Comparison of ENCODE assay signal across 7 mouse cellular contexts in genomic region chr5:113975538-113976215, GRCm38 (mm10). TPM values are rescaled to one million over a fixed set of nuclear protein-coding genes. Genes with fewer than 3 reads are reported as not detected.
DNase-seq lines count a peak whose midpoint lies in the region; ATAC-seq and TF ChIP-seq lines count a peak whose summit lies in the region.

No protein-coding gene starts in this region.

- H3K27ac ChIP-seq in embryonic facial prominence, embryonic 10.5 days (replicated peaks) = 0 out of 2 replicates have a peak overlapping the region, but pooled peaks have one; percentile 57
- H3K27ac ChIP-seq in lung, embryonic 14.5 days (ENCODE audit: low read depth) = peak overlapping the region; percentile 89

- WGBS in embryonic facial prominence, embryonic 10.5 days = 68% methylated on average over 9 of the region's 9 CpGs
- WGBS in lung, embryonic 14.5 days = 46% methylated on average over 9 of the region's 9 CpGs

- peak overlapping the region; percentile 2; the same call in 1 of the 2 replicates for H3K9ac ChIP-seq in lung, embryonic 14.5 days

- no peaks in the 10 kb centered on the region for H3K27me3 ChIP-seq in embryonic facial prominence, embryonic 10.5 days (replicated peaks; ENCODE audit: low read depth, poor library complexity, severe bottlenecking)
- H3K27me3 ChIP-seq in lung, embryonic 14.5 days (ENCODE audit: insufficient read depth, low read length) = no peaks in the 10 kb centered on the region

- no peak for TF ChIP-seq CTCF in lung, embryonic 14.5 days (IDR thresholded peaks at IDR 0.05; ENCODE audit: low read depth)

- peaks cover 32% of the 10 kb centered on the region for H3K36me3 ChIP-seq in embryonic facial prominence, embryonic 10.5 days (replicated peaks)
- peaks cover 10% of the 10 kb centered on the region; the same call in 1 of the 2 replicates for H3K36me3 ChIP-seq in lung, embryonic 14.5 days (ENCODE audit: insufficient read depth)

- intact Hi-C loops in heart, postnatal 10 days (cut with DNase I) = loop anchor here (2.0 kb wide), 1 partner anchor 17 kb away; the partner anchor contains the start of gene Ssh1

- peak; percentile 48 for DNase-seq in ovary, postnatal 36 days (ENCODE audit: low spot score)
- DNase-seq in ovary, postnatal 14 days (ENCODE audit: low spot score) = no peak
- no peak for DNase-seq in embryonic facial prominence, embryonic 10.5 days (ENCODE audit: low spot score)
- DNase-seq in heart, postnatal 10 days = peak; percentile 87 to 88
- peak; percentile 78 for DNase-seq in lung, embryonic 14.5 days
- no peak for DNase-seq in thymus, postnatal 14 days
- DNase-seq in T-cell, adult 2 months (ENCODE audit: low spot score) = no peak

- ATAC-seq in lung, embryonic 14.5 days (ENCODE audit: insufficient read depth) = peak; percentile 45

- H3K4me2 ChIP-seq in lung, embryonic 14.5 days = no peak overlapping the region; the same call in 1 of the 2 replicates

- H3K9me3 ChIP-seq in embryonic facial prominence, embryonic 10.5 days = no peaks in the 10 kb centered on the region
- no peaks in the 10 kb centered on the region for H3K9me3 ChIP-seq in lung, embryonic 14.5 days (ENCODE audit: low read depth, low read length)

- 0 out of 2 replicates have a peak overlapping the region, but pooled peaks have one; percentile 11 for H3K4me3 ChIP-seq in embryonic facial prominence, embryonic 10.5 days
- no peak overlapping the region for H3K4me3 ChIP-seq in lung, embryonic 14.5 days (ENCODE audit: low read depth, low read length)

- H3K4me1 ChIP-seq in embryonic facial prominence, embryonic 10.5 days = peaks cover 51% of the 10 kb centered on the region
- H3K4me1 ChIP-seq in lung, embryonic 14.5 days (ENCODE audit: insufficient read depth) = peaks cover 29% of the 10 kb centered on the region

RNA-seq across cellular contexts. Expression of gene Ssh1, which starts 18.0 kb away (rescaled TPM):
- 15.6 and 17.9 TPM in 2 replicates for polyA plus RNA-seq in embryonic facial prominence, embryonic 10.5 days (2016; fragmentation: Nextera tagmentation; extraction: Ambion mirVana)
- 10 to 100 TPM; 18.6 to 20.3 TPM for total RNA-seq in heart, postnatal 10 days (2021)
- 25.0 and 29.9 TPM in 2 replicates for polyA plus RNA-seq in lung, embryonic 14.5 days (2014; fragmentation: Nextera tagmentation; extraction: Ambion mirVana)

RNA-seq across cellular contexts. Expression of gene Dao, which starts 27.8 kb away (rescaled TPM):
- polyA plus RNA-seq in embryonic facial prominence, embryonic 10.5 days (2016; fragmentation: Nextera tagmentation; extraction: Ambion mirVana) = not detected in 2 replicates
- total RNA-seq in heart, postnatal 10 days (2021) = not detected
- not detected in 2 replicates for polyA plus RNA-seq in lung, embryonic 14.5 days (2014; fragmentation: Nextera tagmentation; extraction: Ambion mirVana)

Comparison
In these comparisons a context has a peak if more than half of its experiments do, and no peak if none do; other contexts are left out.
1. DNase-seq: peak in ovary, postnatal 36 days (single experiment), heart, postnatal 10 days (2 of 2) and lung, embryonic 14.5 days (single experiment); none in ovary, postnatal 14 days (single experiment), embryonic facial prominence, embryonic 10.5 days (single experiment), thymus, postnatal 14 days (single experiment) and T-cell, adult 2 months (single experiment).